Mouse (Mus musculus) hindlimb bud, embryonic 11.5 days (tissue): Measurements from ENCODE around the gene Ror1.
A peak's percentile ranks its signal among the peaks of the same experiment; 100 is the strongest.

Experiments used
- DNase-seq: peaks from one replicate; pipeline ENCODE4 v3.0.0-alpha.2; 2012; ENCODE audit warnings: low read depth, low spot score; ENCODE audit errors: extremely low spot score

Gene Ror1

DNA sequence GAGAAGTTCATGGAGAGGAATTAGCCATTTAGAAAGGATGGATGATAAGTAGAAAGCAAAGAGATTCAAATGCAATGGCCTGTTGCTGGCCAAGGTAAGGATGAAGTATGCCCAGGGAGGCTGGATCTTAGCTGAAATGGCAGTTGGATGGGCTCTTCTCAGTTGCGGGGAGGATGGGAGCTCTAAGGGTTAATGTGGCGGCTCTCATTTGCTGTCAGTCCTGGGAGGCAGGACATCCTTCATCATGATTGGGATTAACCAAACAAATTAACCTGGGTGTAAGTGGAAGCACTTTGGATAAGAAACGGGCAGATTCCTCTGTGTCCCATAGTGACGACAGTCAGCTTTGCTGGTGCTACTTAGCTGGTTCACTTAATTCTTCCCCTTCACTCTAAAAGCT, 112.5 kb downstream of the Ror1 start:
- no peak for DNase-seq

DNA sequence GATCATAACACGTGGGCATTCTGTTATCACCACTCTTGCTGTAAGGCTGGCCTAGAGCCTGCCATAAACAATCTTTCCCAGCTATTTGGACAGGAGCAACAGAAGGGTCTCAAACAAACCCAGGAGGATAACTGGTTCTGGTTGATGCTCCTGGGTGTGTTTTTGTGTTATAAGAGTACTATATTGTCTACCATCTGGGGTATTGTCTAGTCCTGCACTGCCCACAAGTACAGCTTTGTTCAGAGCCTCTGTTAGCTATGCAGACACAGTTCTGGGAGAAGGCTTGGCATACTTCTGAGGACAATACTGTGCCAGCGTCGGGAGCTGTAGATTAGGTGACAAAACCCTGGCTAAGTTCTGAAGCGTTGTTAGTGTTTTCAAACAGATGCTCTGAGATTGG, 113.5 kb downstream of the Ror1 start:
- no peak for DNase-seq

DNA sequence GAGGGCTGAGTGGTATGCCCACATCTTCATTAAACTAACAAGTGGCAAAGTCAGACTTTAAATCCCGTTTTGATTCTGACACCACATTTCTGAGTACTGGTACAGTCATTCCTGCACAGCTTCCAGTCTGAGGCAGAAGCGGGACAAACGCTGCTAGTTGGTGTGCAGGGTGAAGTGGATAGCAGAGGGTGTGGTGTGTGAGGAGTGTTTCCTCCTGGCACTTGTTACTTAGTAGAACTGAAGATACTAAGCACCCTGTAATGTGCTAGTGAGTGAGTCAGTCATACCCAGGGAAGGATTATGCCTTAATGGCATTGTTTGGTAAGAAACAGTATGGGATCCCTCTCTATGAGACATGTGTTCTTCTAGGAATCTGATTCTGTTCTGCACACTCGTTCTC, 115.7 kb downstream of the Ror1 start:
- DNase-seq, result no peak

DNA sequence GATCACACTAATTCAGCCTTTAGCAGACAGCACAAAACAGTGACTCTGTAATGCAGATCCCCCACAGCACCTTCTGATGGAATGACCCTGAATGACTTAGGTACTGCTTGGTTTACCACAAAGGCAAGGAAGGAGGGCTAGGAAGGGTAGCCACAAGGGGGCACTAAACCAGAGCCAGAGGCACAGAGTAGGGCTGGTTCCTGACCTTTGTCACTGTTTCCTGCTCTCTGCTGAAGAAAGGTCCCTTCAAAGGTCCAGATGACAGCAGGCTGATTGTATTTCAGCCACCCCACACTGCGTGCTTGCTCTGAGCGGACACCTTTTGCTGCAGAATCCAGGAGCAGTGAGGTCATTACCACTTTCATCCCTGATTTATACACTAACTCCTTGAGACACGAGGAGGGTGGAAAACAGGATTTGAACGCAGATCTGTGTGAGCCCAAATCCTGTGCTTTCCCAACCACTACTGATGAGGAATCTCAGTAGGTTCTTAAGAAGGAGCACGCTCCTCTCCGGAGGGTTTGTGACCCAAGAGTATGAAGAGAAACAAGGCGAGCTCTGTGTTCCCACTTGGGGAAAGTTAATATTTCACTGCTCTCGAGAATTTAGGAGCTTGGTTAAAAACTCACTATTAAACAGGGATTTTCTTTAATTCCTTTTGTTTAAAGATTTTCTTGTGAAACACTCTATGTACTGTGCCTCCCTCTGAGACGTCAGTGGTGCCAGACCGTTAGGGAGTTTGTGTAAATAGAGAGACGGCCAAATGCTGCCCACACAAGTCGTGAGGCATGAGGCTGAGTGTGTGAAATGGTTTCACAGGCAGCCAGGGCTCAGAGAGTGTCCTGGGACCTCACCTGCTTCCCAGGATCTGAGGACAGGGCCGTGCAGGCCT, 119.0 kb downstream of the Ror1 start:
- DNase-seq, result no peak

DNA sequence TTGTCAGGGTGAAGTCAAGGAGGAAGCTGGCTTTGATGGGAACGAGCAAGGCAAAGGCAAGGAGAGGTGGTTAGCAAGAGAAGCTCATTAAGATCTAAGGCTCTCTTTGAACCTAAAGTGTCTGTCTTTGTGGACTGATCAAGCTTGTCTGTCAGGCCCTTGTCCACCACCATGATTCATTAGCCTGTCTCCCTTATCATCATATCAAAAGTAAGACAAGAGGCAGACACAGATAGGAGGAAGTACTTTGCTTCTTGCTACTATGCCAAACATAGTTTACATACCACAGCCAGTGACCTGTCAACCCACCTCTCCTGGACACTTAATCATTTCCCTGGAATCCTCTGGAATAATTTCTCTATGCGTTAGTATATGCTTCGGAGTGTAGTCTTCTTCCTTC, 121.0 kb downstream of the Ror1 start:
- DNase-seq, result no peak

DNA sequence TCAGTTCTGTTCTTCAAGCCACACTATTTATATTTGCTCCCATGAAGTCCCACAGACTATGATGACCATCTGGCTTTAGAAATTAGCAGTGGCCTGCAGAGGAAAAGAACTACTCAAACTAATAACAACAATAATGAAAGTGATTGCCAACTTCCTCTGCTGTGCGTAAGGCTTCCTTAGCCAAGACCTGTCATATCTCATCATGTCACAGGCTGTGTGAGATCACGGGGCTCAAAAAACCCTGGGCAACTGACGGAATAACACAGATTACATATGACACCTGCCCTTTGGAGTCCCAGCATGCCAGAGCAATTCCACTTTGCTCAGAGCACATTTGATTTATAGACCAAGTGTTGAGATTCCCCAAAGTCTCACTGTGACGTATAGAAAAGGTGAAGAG, 123.4 kb downstream of the Ror1 start:
- no peak for DNase-seq

- no peak for DNase-seq
Measured at GRCm38 (mm10) chr4:100219599-100219998, 124.0 kb downstream of the Ror1 start.

- DNase-seq, result no peak
Measured at GRCm38 (mm10) chr4:100221978-100222737, 126.6 kb downstream of the Ror1 start.

DNA sequence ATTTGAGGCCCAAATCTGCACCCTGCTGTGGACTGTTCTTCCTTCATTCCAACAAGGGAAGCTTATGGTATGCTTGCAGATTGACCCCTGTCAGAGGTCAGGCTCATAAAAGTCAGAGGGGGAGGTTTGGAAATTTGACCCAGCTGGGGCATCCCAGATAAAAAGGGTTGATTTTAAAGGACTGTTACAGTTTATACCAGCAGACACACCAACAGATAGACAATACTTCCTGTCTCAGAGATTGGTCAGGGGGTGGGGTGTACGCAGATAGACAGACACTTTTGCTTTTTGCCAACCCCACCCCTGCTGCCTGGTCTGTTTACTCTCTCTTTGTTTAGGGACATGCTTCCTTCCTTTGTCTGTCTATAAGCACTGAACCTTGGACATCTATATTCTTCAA, 127.9 kb downstream of the Ror1 start:
- DNase-seq, result no peak

DNA sequence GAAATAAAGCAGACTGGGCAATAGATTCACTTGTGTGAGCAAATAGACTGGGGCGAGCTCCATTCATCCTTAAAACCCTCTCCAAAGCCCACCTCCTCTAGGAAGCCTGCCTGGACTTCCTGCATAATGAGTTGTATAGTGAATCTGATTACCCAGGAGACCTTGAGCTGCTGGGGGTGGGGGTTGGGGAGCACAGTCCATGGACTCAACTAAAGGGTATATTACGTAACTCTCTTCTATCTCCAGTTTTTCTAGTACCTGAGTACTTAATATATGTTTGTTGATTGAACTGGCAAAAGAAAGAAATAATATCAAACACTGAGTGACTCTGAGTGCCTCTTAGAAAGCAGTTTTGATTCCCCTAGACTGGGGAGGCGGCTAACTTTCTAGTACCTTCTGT, 128.4 kb downstream of the Ror1 start:
- no peak for DNase-seq

GRCm38 (mm10) chr4:100226619-100227018, 131.0 kb downstream of the Ror1 start:
- DNase-seq, result no peak

GRCm38 (mm10) chr4:100228106-100228505, 132.5 kb downstream of the Ror1 start:
- DNase-seq, result no peak

GRCm38 (mm10) chr4:100230245-100230644, 134.7 kb downstream of the Ror1 start:
- DNase-seq, result no peak

- no peak for DNase-seq
Measured at GRCm38 (mm10) chr4:100230963-100231362, 135.4 kb downstream of the Ror1 start.

- no peak for DNase-seq
Measured at GRCm38 (mm10) chr4:100231906-100232305, 136.3 kb downstream of the Ror1 start.

DNA sequence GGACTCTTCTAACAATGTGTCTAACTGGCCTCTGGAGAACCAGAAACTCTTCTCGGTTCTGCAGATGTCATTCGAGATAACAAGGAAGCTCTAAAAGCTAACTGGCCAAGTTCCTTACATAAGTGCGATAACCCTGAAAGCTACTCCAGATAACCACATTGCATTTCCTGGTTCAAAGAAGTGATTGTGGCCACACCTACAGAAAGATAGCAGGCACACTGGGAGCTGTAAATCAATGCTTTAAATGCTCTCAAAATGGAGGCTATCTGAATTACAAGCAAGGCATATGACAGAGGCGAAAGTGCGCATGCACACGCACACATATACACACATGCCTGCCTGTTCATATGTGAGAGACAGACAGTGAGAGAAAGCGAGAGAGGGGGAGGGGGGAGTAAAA, 136.9 kb downstream of the Ror1 start:
- DNase-seq, result no peak

- no peak for DNase-seq
Measured at GRCm38 (mm10) chr4:100233770-100234169, 138.2 kb downstream of the Ror1 start.

DNA sequence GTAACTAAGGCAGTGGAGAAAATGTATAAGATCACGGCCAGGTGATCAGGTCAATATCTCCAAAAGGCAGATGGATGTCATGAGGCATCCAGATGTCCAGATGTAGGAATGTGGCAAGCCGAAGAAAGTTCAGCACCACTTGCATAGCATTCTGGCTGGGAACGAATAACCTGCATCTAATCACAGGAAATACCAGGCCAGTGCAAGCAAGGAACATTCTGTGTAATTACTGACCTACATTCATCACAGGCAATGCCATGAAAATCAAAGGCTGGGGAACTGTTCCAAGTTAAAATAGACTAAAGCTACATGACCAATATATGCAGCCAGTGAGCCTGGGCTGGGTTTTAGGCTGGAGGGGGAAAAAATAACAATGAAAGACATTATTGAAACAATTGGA, 140.7 kb downstream of the Ror1 start:
- DNase-seq, result peak; percentile 46

GRCm38 (mm10) chr4:100242061-100242756, 146.6 kb downstream of the Ror1 start:
- DNase-seq, result no peak

DNA sequence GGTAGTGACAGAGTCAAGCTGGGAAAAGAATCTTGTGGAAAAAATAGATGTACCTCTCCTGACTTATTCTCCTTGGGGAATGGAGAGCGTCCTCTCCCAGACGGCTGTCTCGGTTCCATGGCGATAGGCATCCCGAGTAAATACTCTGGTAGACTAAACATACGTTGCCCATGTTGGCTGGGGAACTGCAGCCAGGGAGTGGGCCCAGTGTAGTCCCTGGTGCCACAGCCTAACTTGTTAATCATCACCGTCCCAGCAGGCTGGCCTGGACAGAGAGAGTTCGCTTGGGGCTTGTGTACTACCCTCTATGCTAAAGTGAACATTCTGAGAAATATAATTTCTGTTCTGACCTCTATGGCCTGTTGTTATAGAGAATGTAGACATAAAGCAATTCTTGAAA, 148.7 kb downstream of the Ror1 start:
- no peak for DNase-seq

DNA sequence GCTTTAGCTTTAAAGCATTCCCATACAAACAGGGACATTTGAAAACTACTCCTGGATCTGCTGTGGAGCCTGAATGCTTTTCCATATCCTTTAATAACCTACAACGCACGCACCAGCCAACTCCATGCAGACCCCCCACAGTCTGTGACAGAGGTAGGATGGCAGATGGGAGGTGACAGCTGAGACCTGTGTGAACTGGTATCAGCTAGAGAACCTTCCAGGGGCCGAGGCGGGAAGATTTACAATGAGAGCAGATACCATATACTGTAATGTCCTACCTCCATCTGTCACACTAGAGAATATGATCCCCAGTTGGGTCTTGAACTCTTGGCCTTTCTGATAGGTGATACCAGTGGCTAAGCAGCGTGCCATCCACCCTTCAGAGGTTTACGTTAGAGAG, 149.1 kb downstream of the Ror1 start:
- no peak for DNase-seq

- DNase-seq, result no peak
Measured at GRCm38 (mm10) chr4:100247826-100248225, 152.2 kb downstream of the Ror1 start.
